ENCODE assay signal across 25 mouse cellular contexts in the genomic region with DNA sequence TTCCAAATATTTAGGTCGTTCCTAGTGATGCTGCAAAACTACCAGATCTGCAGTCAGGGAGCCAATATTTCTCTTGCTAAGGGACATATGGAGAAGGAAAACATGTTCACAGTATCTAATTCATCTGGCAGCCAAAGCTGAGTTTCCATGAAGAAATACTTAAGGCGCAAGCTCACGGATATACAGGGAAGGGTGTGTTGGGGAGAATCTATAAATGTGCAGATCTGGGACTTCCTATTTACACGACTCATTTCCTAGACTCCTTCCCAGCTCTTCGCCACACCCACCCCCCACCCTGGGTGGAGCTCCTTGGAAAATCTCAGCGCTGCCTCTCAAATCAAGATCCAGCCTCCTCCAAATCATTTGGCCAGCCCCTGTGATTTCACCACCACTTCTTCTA. TPM values are rescaled to one million over a fixed set of nuclear protein-coding genes. Genes with fewer than 3 reads are reported as not detected.
A peak's percentile ranks its signal among the peaks of the same experiment; 100 is the strongest.
DNase-seq lines count a peak whose midpoint lies in the region; ATAC-seq and TF ChIP-seq lines count a peak whose summit lies in the region.
"Had no signal": no experiment of that assay in that cellular context is flagged by ENCODE, and none has a peak within 500 bp of the region (broad histone marks: within the 10 kb centered on the region; RNA-seq: fewer than 3 reads in every experiment).

No protein-coding gene starts in this region.

- H3K9me3 ChIP-seq in forebrain, embryonic 14.5 days (replicated peaks; ENCODE audit: control insufficient read depth, low read length), result no peaks in the 10 kb centered on the region
- H3K9me3 ChIP-seq in forebrain, embryonic 16.5 days (ENCODE audit: control insufficient read depth, low read length), result no peaks in the 10 kb centered on the region
- no peaks in the 10 kb centered on the region for H3K9me3 ChIP-seq in kidney, postnatal 0 days (replicated peaks; ENCODE audit: low read length)
- H3K9me3 ChIP-seq: embryonic facial prominence, embryonic 15.5 days; G1E; heart, embryonic 10.5 days; intestine, embryonic 15.5 days; liver, embryonic 15.5 days had no signal

- H3K4me1 ChIP-seq in forebrain, embryonic 14.5 days (ENCODE audit: control insufficient read depth, insufficient read depth, low read length), result no peaks in the 10 kb centered on the region
- H3K4me1 ChIP-seq in forebrain, embryonic 16.5 days (replicated peaks; ENCODE audit: control insufficient read depth, insufficient read depth, low read length), result no peaks in the 10 kb centered on the region
- H3K4me1 ChIP-seq in kidney, postnatal 0 days (replicated peaks; ENCODE audit: insufficient read depth, low read length), result no peaks in the 10 kb centered on the region
- H3K4me1 ChIP-seq: embryonic facial prominence, embryonic 15.5 days; heart, embryonic 10.5 days; intestine, embryonic 15.5 days; liver, embryonic 15.5 days had no signal

- H3K36me3 ChIP-seq in forebrain, embryonic 14.5 days (ENCODE audit: control insufficient read depth, insufficient read depth, low read length), result no peaks in the 10 kb centered on the region
- no peaks in the 10 kb centered on the region for H3K36me3 ChIP-seq in forebrain, embryonic 16.5 days (ENCODE audit: control insufficient read depth, insufficient read depth)
- no peaks in the 10 kb centered on the region for H3K36me3 ChIP-seq in kidney, postnatal 0 days (ENCODE audit: insufficient read depth, low read length)
- H3K36me3 ChIP-seq: embryonic facial prominence, embryonic 15.5 days; G1E; heart, embryonic 10.5 days; intestine, embryonic 15.5 days; liver, embryonic 15.5 days had no signal

- no peak overlapping the region for H3K4me2 ChIP-seq in forebrain, embryonic 14.5 days (ENCODE audit: low read length)
- H3K4me2 ChIP-seq in forebrain, embryonic 16.5 days (ENCODE audit: low read length), result no peak overlapping the region
- H3K4me2 ChIP-seq in kidney, postnatal 0 days (ENCODE audit: low read length), result no peak overlapping the region
- H3K4me2 ChIP-seq: embryonic facial prominence, embryonic 15.5 days; hindbrain, embryonic 14.5 days; intestine, embryonic 15.5 days; liver, embryonic 15.5 days; midbrain, embryonic 11.5 days had no signal

- no peak overlapping the region for H3K4me3 ChIP-seq in forebrain, embryonic 14.5 days (ENCODE audit: low read depth, low read length)
- H3K4me3 ChIP-seq in forebrain, embryonic 16.5 days (replicated peaks; ENCODE audit: low read length), result no peak overlapping the region
- no peak overlapping the region for H3K4me3 ChIP-seq in kidney, postnatal 0 days (replicated peaks; ENCODE audit: low read depth, low read length)
- H3K4me3 ChIP-seq: embryonic facial prominence, embryonic 15.5 days; heart, embryonic 10.5 days; intestine, embryonic 15.5 days; layer of hippocampus, adult 2 months; liver, embryonic 15.5 days had no signal

- no peak for TF ChIP-seq CTCF in kidney, postnatal 0 days (IDR thresholded peaks at IDR 0.05; ENCODE audit: low read depth)

- H3K27ac ChIP-seq in forebrain, embryonic 14.5 days (ENCODE audit: low read depth, low read length), result no peak overlapping the region
- H3K27ac ChIP-seq in forebrain, embryonic 16.5 days (ENCODE audit: low read length), result no peak overlapping the region
- H3K27ac ChIP-seq in kidney, postnatal 0 days, result no peak overlapping the region
- H3K27ac ChIP-seq: embryonic facial prominence, embryonic 15.5 days; heart, embryonic 10.5 days; hindbrain, embryonic 14.5 days; intestine, embryonic 15.5 days; layer of hippocampus, adult 2 months; liver, embryonic 15.5 days had no signal

- no peak overlapping the region for H3K9ac ChIP-seq in forebrain, embryonic 14.5 days (ENCODE audit: low read length)
- no peak overlapping the region for H3K9ac ChIP-seq in forebrain, embryonic 16.5 days (replicated peaks; ENCODE audit: low read depth, low read length)
- no peak overlapping the region for H3K9ac ChIP-seq in kidney, postnatal 0 days (ENCODE audit: low read depth, low read length)
- H3K9ac ChIP-seq: embryonic facial prominence, embryonic 15.5 days; hindbrain, embryonic 14.5 days; intestine, embryonic 15.5 days; liver, embryonic 15.5 days had no signal

- no peak for ATAC-seq in forebrain, embryonic 14.5 days
- ATAC-seq in forebrain, embryonic 16.5 days, result no peak
- ATAC-seq in kidney, postnatal 0 days (replicated peaks; ENCODE audit: low FRiP score, low read depth), result no peak
- ATAC-seq: CD4-positive, CD25-positive, alpha-beta regulatory T cell, adult 4 months; intestine, embryonic 15.5 days had no signal

- 81% methylated on average over 6 of the region's 6 CpGs for WGBS in forebrain, embryonic 14.5 days
- 75% methylated on average over 6 of the region's 6 CpGs for WGBS in forebrain, embryonic 16.5 days
- WGBS in kidney, postnatal 0 days, result 75% methylated on average over 6 of the region's 6 CpGs

- DNase-seq in forebrain, embryonic 14.5 days (ENCODE audit: low spot score), result peak; percentile 1
- DNase-seq in kidney, postnatal 0 days (ENCODE audit: low spot score), result peak; percentile 1
- no peak for DNase-seq in kidney, postnatal 4 days
- peak; percentile 3 for DNase-seq in brain, embryonic 18.5 days (ENCODE audit: low read depth, low spot score)
- peak; percentile 34 for DNase-seq in lung, postnatal 36 days
- no peak for DNase-seq in spleen, adult 18-20 months
- no peak for DNase-seq in left cerebral cortex, adult 11 months (ENCODE audit: low spot score)
- DNase-seq: cerebellum, postnatal 14 days; gastrocnemius, postnatal 10 days; heart, postnatal 14 days; kidney, adult 9 months; layer of hippocampus, postnatal 36 days; right cerebral cortex, adult 18-20 months; thymus, postnatal 4 days had no signal

- H3K27me3 ChIP-seq in forebrain, embryonic 14.5 days (replicated peaks; ENCODE audit: control insufficient read depth, insufficient read depth, low read length), result no peaks in the 10 kb centered on the region
- H3K27me3 ChIP-seq in forebrain, embryonic 16.5 days (replicated peaks; ENCODE audit: control insufficient read depth, insufficient read depth, low read length), result no peaks in the 10 kb centered on the region
- no peaks in the 10 kb centered on the region for H3K27me3 ChIP-seq in kidney, postnatal 0 days (ENCODE audit: insufficient read depth, low read length)
- H3K27me3 ChIP-seq: embryonic facial prominence, embryonic 15.5 days; intestine, embryonic 15.5 days; liver, embryonic 15.5 days had no signal

RNA-seq across cellular contexts. Expression of gene Rtl8a, which starts 2.4 kb away (rescaled TPM):
- 145 and 165 TPM in 2 replicates for polyA plus RNA-seq in forebrain, embryonic 14.5 days (2014; fragmentation: Nextera tagmentation; extraction: Ambion mirVana)
- 146 and 154 TPM in 2 replicates for polyA plus RNA-seq in forebrain, embryonic 16.5 days (2015; fragmentation: Nextera tagmentation; extraction: Ambion mirVana)
- polyA plus RNA-seq in kidney, postnatal 0 days (2015; fragmentation: Nextera tagmentation; extraction: Ambion mirVana), result 97.1 and 100 TPM in 2 replicates
- polyA plus RNA-seq: G1E had no signal

RNA-seq across cellular contexts. Expression of gene Rtl8b, which starts 24.3 kb away (rescaled TPM):
- polyA plus RNA-seq in forebrain, embryonic 14.5 days (2014; fragmentation: Nextera tagmentation; extraction: Ambion mirVana), result 115 and 145 TPM in 2 replicates
- 112 and 119 TPM in 2 replicates for polyA plus RNA-seq in forebrain, embryonic 16.5 days (2015; fragmentation: Nextera tagmentation; extraction: Ambion mirVana)
- polyA plus RNA-seq in kidney, postnatal 0 days (2015; fragmentation: Nextera tagmentation; extraction: Ambion mirVana), result 78.5 and 82.8 TPM in 2 replicates
- polyA plus RNA-seq: G1E had no signal

RNA-seq across cellular contexts. Expression of gene Gm14597, which starts 37.1 kb away (rescaled TPM):
- polyA plus RNA-seq in forebrain, embryonic 14.5 days (2014; fragmentation: Nextera tagmentation; extraction: Ambion mirVana), result not detected in 2 replicates
- polyA plus RNA-seq in forebrain, embryonic 16.5 days (2015; fragmentation: Nextera tagmentation; extraction: Ambion mirVana), result not detected in 2 replicates
- not detected in 2 replicates for polyA plus RNA-seq in kidney, postnatal 0 days (2015; fragmentation: Nextera tagmentation; extraction: Ambion mirVana)
- polyA plus RNA-seq: CD4-positive, CD25-positive, alpha-beta regulatory T cell, adult 4 months; embryonic facial prominence, embryonic 15.5 days; G1E; heart, embryonic 10.5 days; hindbrain, embryonic 14.5 days; intestine, embryonic 15.5 days; limb, embryonic 14.5 days; liver, embryonic 15.5 days; midbrain, embryonic 11.5 days had no signal

RNA-seq across cellular contexts. Expression of gene Rtl8c, which starts 38.1 kb away (rescaled TPM):
- polyA plus RNA-seq in forebrain, embryonic 14.5 days (2014; fragmentation: Nextera tagmentation; extraction: Ambion mirVana), result 131 and 144 TPM in 2 replicates
- polyA plus RNA-seq in forebrain, embryonic 16.5 days (2015; fragmentation: Nextera tagmentation; extraction: Ambion mirVana), result 87.0 and 116 TPM in 2 replicates
- polyA plus RNA-seq in kidney, postnatal 0 days (2015; fragmentation: Nextera tagmentation; extraction: Ambion mirVana), result 70.2 and 71.8 TPM in 2 replicates
- polyA plus RNA-seq: G1E had no signal

Comparison
In these comparisons a context has a peak if more than half of its experiments do, and no peak if none do; other contexts are left out.
1. DNase-seq: peak in forebrain, embryonic 14.5 days (single experiment), kidney, postnatal 0 days (single experiment), brain, embryonic 18.5 days (single experiment) and lung, postnatal 36 days (single experiment); none in kidney, postnatal 4 days (0 of 2), spleen, adult 18-20 months (0 of 2) and left cerebral cortex, adult 11 months (single experiment).